In the genomic region with DNA sequence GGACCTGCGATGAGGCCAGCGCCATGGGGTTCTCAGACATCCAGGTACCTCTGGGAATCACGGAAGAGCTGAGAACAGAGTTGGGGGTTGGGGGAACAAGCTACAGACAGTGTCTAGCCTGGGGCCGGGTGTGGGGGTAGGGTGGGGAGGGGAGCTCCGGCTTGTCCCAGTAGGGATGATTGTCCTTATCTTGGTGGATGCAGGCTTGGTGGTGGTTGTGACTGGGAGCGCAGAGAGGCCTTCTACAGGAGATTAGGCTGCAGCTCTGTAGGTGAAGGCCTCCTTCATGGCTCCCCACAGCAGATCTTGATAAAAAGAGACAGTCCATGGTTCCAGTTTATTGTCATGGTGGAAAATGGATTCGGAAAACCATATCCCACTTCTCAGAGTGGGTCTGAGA, we compare ENCODE assay signal across 17 mouse cellular contexts. TPM values are rescaled to one million over a fixed set of nuclear protein-coding genes. Genes with fewer than 3 reads are reported as not detected.
DNase-seq lines count a peak whose midpoint lies in the region; ATAC-seq and TF ChIP-seq lines count a peak whose summit lies in the region.
"Had no signal": no experiment of that assay in that cellular context is flagged by ENCODE, and none has a peak within 500 bp of the region (broad histone marks: within the 10 kb centered on the region; RNA-seq: fewer than 3 reads in every experiment).

No protein-coding gene starts in this region.

- peaks cover 4% of the 10 kb centered on the region for H3K79me2 ChIP-seq in MEL (ENCODE audit: control insufficient read depth, insufficient read depth, low read length, poor library complexity)

- no peaks in the 10 kb centered on the region for H3K27me3 ChIP-seq in heart, embryonic 11.5 days (ENCODE audit: control insufficient read depth, insufficient read depth, low read length)
- H3K27me3 ChIP-seq in MEL (ENCODE audit: control insufficient read depth in 1 of 2, insufficient read depth in 2 of 2, low read length in 2 of 2) = no peaks in the 10 kb centered on the region
- H3K27me3 ChIP-seq: forebrain, embryonic 15.5 days; heart, embryonic 15.5 days; hindbrain, embryonic 15.5 days; neural tube, embryonic 13.5 days had no signal

- no peaks in the 10 kb centered on the region for H3K9me3 ChIP-seq in heart, embryonic 11.5 days (replicated peaks; ENCODE audit: control insufficient read depth, low read length)
- H3K9me3 ChIP-seq in MEL (replicated peaks; ENCODE audit: insufficient read depth, low read length) = no peaks in the 10 kb centered on the region
- H3K9me3 ChIP-seq: forebrain, embryonic 15.5 days; heart, embryonic 15.5 days; hindbrain, embryonic 15.5 days; neural tube, embryonic 13.5 days had no signal

- peak; percentile 88 for ATAC-seq in heart, embryonic 11.5 days (replicated peaks; ENCODE audit: insufficient number of reproducible peaks, low FRiP score, low TSS enrichment)
- peak; percentile 83 for ATAC-seq in erythroid progenitor cell, adult 5-6 weeks (replicated peaks; ENCODE audit: low FRiP score, poor library complexity, severe bottlenecking)
- peak; percentile 98 for ATAC-seq in megakaryocyte progenitor cell, adult 5-6 weeks (replicated peaks; ENCODE audit: poor library complexity)
- ATAC-seq: forebrain, embryonic 15.5 days had no signal

- H3K36me3 ChIP-seq in heart, embryonic 11.5 days (ENCODE audit: control insufficient read depth, insufficient read depth, low read length) = no peaks in the 10 kb centered on the region
- peaks cover 0 to 35% of the 10 kb centered on the region in 2 experiments; a peak in 2 of 4 replicates for H3K36me3 ChIP-seq in MEL (ENCODE audit: control insufficient read depth in 1 of 2, insufficient read depth in 2 of 2, low read length in 2 of 2)
- H3K36me3 ChIP-seq: forebrain, embryonic 15.5 days; heart, embryonic 15.5 days; hindbrain, embryonic 15.5 days; neural tube, embryonic 13.5 days had no signal

- no peak for TF ChIP-seq CTCF in MEL (IDR thresholded peaks at IDR 0.05 in 2 of 3, conservative IDR thresholded peaks at IDR 0.05 in 1 of 3; ENCODE audit: control insufficient read depth in 1 of 3, insufficient read depth in 1 of 3, low read depth in 2 of 3, low read length in 3 of 3, poor library complexity in 1 of 3, severe bottlenecking in 1 of 3)

- 29% methylated on average over 7 of the region's 7 CpGs for WGBS in heart, embryonic 11.5 days (ENCODE audit: insufficient replicate concordance)

- no peak; a peak in 1 of 4 replicates for TF ChIP-seq POLR2A in MEL (IDR thresholded peaks at IDR 0.05; ENCODE audit: control insufficient read depth in 1 of 2, insufficient read depth in 1 of 2, low read depth in 1 of 2, low read length in 2 of 2, poor library complexity in 1 of 2)

- H3K4me3 ChIP-seq in heart, embryonic 11.5 days (ENCODE audit: low read depth, low read length) = no peak overlapping the region
- H3K4me3 ChIP-seq in MEL (ENCODE audit: control insufficient read depth in 1 of 2, insufficient read depth in 1 of 2, low read depth in 2 of 2, low read length in 2 of 2) = peak overlapping the region; percentile 6 to 25; a peak in 1 of 4 replicates
- H3K4me3 ChIP-seq: forebrain, embryonic 15.5 days; heart, embryonic 15.5 days; hindbrain, embryonic 15.5 days; layer of hippocampus, adult 2 months; neural tube, embryonic 13.5 days had no signal

- intact Hi-C loops in heart, postnatal 36 days (cut with DNase I) = no loop called here

- peak; percentile 92 to 98 for TF ChIP-seq EP300 in MEL (IDR thresholded peaks at IDR 0.05; ENCODE audit: low read depth in 1 of 2, low read length in 2 of 2)

- H3K27ac ChIP-seq in heart, embryonic 11.5 days (ENCODE audit: low read depth, low read length) = peak overlapping the region; percentile 68
- H3K27ac ChIP-seq in MEL (ENCODE audit: control insufficient read depth, low read depth, low read length) = peak overlapping the region; percentile 90
- H3K27ac ChIP-seq: forebrain, embryonic 15.5 days; heart, embryonic 15.5 days; hindbrain, embryonic 15.5 days; layer of hippocampus, adult 2 months; neural tube, embryonic 13.5 days had no signal

- no peak for TF ChIP-seq RAD21 in MEL (IDR thresholded peaks at IDR 0.05; ENCODE audit: low read depth, low read length)

- peaks cover 3% of the 10 kb centered on the region; the same call in 1 of the 2 replicates for H3K4me1 ChIP-seq in heart, embryonic 11.5 days (ENCODE audit: control insufficient read depth, insufficient read depth, low read length)
- H3K4me1 ChIP-seq in MEL (ENCODE audit: control insufficient read depth in 1 of 2, insufficient read depth in 2 of 2, low read length in 2 of 2) = peaks cover 29 to 32% of the 10 kb centered on the region in 2 experiments
- H3K4me1 ChIP-seq: forebrain, embryonic 15.5 days; heart, embryonic 15.5 days had no signal

- peak overlapping the region; percentile 27; the same call in 1 of the 2 replicates for H3K4me2 ChIP-seq in heart, embryonic 11.5 days
- H3K4me2 ChIP-seq: forebrain, embryonic 15.5 days; heart, embryonic 15.5 days; hindbrain, embryonic 15.5 days; neural tube, embryonic 13.5 days had no signal

- H3K9ac ChIP-seq in heart, embryonic 11.5 days (ENCODE audit: low read depth, low read length) = no peak overlapping the region
- peak overlapping the region; percentile 42 for H3K9ac ChIP-seq in MEL (ENCODE audit: control insufficient read depth, low read depth, low read length, poor library complexity, severe bottlenecking)
- H3K9ac ChIP-seq: forebrain, embryonic 15.5 days; heart, embryonic 15.5 days; hindbrain, embryonic 15.5 days; neural tube, embryonic 13.5 days had no signal

- no peak for DNase-seq in heart, postnatal 36 days
- DNase-seq in MEL (ENCODE audit: low read depth, low spot score) = peak; percentile 94
- DNase-seq in embryo, embryonic 10 days (ENCODE audit: low spot score) = no peak
- DNase-seq in layer of hippocampus, postnatal 10 days (ENCODE audit: low spot score in 2 of 2) = no peak
- no peak for DNase-seq in B cell, adult 2 months
- DNase-seq: adrenal gland, postnatal 25 days; cerebellum, adult 11 months; lung, adult 18-20 months; retina, postnatal 1 day had no signal

TF ChIP-seq in MEL, 35 proteins besides CTCF, POLR2A, EP300 and RAD21:
- TF ChIP-seq TAL1 (IDR thresholded peaks at IDR 0.05; ENCODE audit: low read length) (peak; percentile 98), ZKSCAN1 (IDR thresholded peaks at IDR 0.05; ENCODE audit: low read depth, low read length) (no peak), BHLHE40 (IDR thresholded peaks at IDR 0.05; ENCODE audit: borderline replicate concordance, low read depth, low read length) (peak; percentile 46), UBTF (IDR thresholded peaks at IDR 0.05; ENCODE audit: borderline replicate concordance, insufficient read depth, low read depth, low read length) (no peak), JUND (IDR thresholded peaks at IDR 0.05; ENCODE audit: low read depth, low read length) (no peak), GABPA (IDR thresholded peaks at IDR 0.05; ENCODE audit: low read depth, low read length) (no peak), TCF12 (IDR thresholded peaks at IDR 0.05; ENCODE audit: low read depth, low read length) (peak; percentile 98), ETS1 (IDR thresholded peaks at IDR 0.05; ENCODE audit: low read depth, low read length) (peak; percentile 91), TBP (IDR thresholded peaks at IDR 0.05; ENCODE audit: low read depth, low read length) (peak; percentile 46; the same call in 1 of the 2 replicates), GATA1 (IDR thresholded peaks at IDR 0.05; ENCODE audit: low read depth, low read length) (peak; percentile 98), RCOR1 (IDR thresholded peaks at IDR 0.05; ENCODE audit: low read depth, low read length) (peak; percentile 83; the same call in 1 of the 2 replicates), CHD2 (IDR thresholded peaks at IDR 0.05; ENCODE audit: low read length) (peak; percentile 77), MAZ (IDR thresholded peaks at IDR 0.05; ENCODE audit: low read depth, low read length) (peak; percentile 83; the same call in 1 of the 2 replicates), SIN3A (IDR thresholded peaks at IDR 0.05; ENCODE audit: low read length) (peak; percentile 75; the same call in 1 of the 2 replicates), CHD1 (IDR thresholded peaks at IDR 0.05; ENCODE audit: low read depth, low read length) (no peak), SMC3 (IDR thresholded peaks at IDR 0.05; ENCODE audit: low read depth, low read length) (0 out of 2 replicates have a peak, but pooled peaks have one; percentile 8), HCFC1 (IDR thresholded peaks at IDR 0.05; ENCODE audit: low read depth, low read length) (peak; percentile 35; the same call in 1 of the 2 replicates)

RNA-seq across cellular contexts. Expression of a gene that starts 8.5 kb away (rescaled TPM):
- polyA plus RNA-seq in heart, embryonic 11.5 days (2014; fragmentation: Nextera tagmentation; extraction: Ambion mirVana) = 32.4 and 34.8 TPM in 2 replicates
- 10 to 100 TPM; 44.9 to 45.2 TPM for total RNA-seq in heart, postnatal 36 days (2021)
- total RNA-seq in MEL (2012; rRNA removed) = 14.4 and 19.5 TPM in 2 replicates
- polyA plus RNA-seq in MEL (2012; ENCODE audit: insufficient read depth in 1 of 2, insufficient read length in 2 of 2, low read depth in 1 of 2, low replicate concordance in 2 of 2, missing spikeins in 1 of 2) = 10 to 100 TPM in 1 of 2 experiments, not detected in 1; 28.5 TPM
- 13.0 and 20.9 TPM in 2 replicates for total RNA-seq in erythroid progenitor cell, adult 5-6 weeks (2015; ENCODE audit: low replicate concordance)
- total RNA-seq in erythroid progenitor cell, adult 5-6 weeks (2017; ENCODE audit: low replicate concordance) = 14.0 and 17.0 TPM in 2 replicates
- 30.3 and 39.8 TPM in 2 replicates for total RNA-seq in megakaryocyte progenitor cell, adult 5-6 weeks (2015)
- 21.3 and 24.7 TPM in 2 replicates for total RNA-seq in megakaryocyte progenitor cell, adult 5-6 weeks (2017)
- total RNA-seq in layer of hippocampus, postnatal 10 days (2021) = 10 to 100 TPM; 19.7 to 26.4 TPM
